Mouse (Mus musculus): ENCODE data around the gene Mtch2. TPM values are rescaled to one million over a fixed set of nuclear protein-coding genes. Genes with fewer than 3 reads are reported as not detected.

Gene Mtch2
- polyA plus RNA-seq, 1 experiment from 2014 or later: 277 TPM

DNA sequence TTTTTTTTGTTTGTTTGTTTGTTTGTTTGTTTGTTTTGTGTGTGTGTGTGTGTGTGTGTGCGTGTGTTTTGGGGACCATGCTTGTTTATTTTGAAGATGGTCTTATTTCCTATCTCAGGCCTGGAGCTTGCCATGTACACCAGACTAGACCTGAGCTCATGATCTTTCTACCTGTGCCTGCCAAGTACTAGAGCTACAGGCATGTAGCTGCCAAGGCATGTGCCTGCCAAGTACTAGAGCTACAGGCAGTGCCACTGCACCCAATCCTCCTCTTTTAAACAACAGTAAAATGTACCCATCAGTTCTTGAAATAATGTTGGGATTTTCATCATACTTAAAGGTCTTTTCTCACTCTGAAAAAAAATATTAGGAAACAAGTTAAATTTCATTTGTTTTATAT, 27.1 kb downstream of the Mtch2 start:
- no peak overlapping the region for H3K4me2 ChIP-seq (ENCODE audit: low read depth, low read length)
- no peaks in the 10 kb centered on the region for H3K27me3 ChIP-seq (ENCODE audit: control insufficient read depth, insufficient read depth, low read length)
- H3K4me1 ChIP-seq (ENCODE audit: control insufficient read depth, insufficient read depth, low read length): no peaks in the 10 kb centered on the region
- no peak overlapping the region for H3K27ac ChIP-seq (ENCODE audit: low read depth, low read length)
- H3K4me3 ChIP-seq (ENCODE audit: low read depth, low read length): no peak overlapping the region
- H3K9me3 ChIP-seq (ENCODE audit: control insufficient read depth, low read length): no peaks in the 10 kb centered on the region
- ATAC-seq (ENCODE audit: low read depth): no peak
- 75% methylated on average over 1 of the region's 1 CpGs for WGBS
- no peaks in the 10 kb centered on the region for H3K36me3 ChIP-seq (ENCODE audit: control insufficient read depth, insufficient read depth, low read length)
- no peak overlapping the region for H3K9ac ChIP-seq (replicated peaks; ENCODE audit: low read depth, low read length)

DNA sequence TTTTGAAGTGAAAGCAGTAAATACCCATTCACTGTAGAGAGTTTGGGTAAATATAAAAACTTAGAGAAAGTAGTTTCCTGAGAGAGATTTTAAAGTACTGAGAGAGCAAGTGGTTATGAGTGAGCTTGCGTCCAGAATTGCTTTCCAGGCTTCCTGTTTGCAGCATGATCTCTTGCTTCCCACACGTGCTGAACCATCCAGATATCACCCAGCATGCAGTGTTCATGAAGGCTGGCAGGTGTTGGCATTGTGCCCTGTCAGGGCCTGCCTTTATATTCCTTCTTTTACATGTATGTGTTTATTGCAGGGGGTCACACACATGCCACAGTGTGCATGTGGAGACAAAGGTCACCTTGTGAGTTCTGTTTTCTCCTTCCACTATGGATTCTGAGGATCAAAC, 28.3 kb downstream of the Mtch2 start:
- H3K27me3 ChIP-seq (ENCODE audit: control insufficient read depth, insufficient read depth, low read length): no peaks in the 10 kb centered on the region
- H3K36me3 ChIP-seq (ENCODE audit: control insufficient read depth, insufficient read depth, low read length): no peaks in the 10 kb centered on the region
- H3K4me1 ChIP-seq (ENCODE audit: control insufficient read depth, insufficient read depth, low read length): peaks cover 5% of the 10 kb centered on the region; the same call in 1 of the 2 replicates
- no peak for ATAC-seq (ENCODE audit: low read depth)
- no peak overlapping the region for H3K4me2 ChIP-seq (ENCODE audit: low read depth, low read length)
- H3K9me3 ChIP-seq (ENCODE audit: control insufficient read depth, low read length): no peaks in the 10 kb centered on the region
- H3K4me3 ChIP-seq (ENCODE audit: low read depth, low read length): no peak overlapping the region
- H3K27ac ChIP-seq (ENCODE audit: low read depth, low read length): no peak overlapping the region
- no peak overlapping the region for H3K9ac ChIP-seq (replicated peaks; ENCODE audit: low read depth, low read length)
- WGBS: 62% methylated on average over 2 of the region's 2 CpGs

DNA sequence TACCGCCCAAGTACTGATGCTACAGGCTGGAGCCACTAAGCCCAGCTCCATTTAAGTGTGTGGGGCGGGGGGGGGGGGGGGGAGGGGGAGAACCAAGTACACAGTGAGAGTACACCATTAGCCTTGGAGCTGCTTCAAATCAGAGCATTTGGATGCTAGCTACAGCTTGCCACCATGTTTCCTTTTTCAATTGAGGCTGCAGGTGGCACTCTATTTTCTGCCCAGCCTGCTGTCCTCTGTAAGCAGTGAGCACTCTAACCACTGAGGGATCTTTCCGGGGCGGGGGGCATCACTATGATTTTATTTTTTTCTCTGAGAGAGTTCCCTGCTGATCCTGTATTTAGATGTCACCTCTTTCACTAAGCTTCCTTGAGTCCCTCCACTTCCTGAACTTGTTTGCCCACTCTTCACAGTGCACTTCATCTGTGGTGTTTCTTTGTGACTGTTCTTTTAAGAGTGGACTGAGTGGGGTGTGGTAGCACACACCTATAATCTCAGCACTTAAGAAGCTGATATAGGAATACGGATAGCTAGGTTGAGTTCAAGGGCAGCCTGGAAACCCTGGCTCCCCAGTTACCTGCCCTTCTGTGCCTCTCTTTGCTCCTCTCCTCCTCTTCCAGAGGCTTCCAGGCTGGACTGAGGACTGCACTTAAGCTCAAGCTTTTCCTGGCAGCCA, 30.8 kb downstream of the Mtch2 start:
- peaks cover 9% of the 10 kb centered on the region; the same call in 1 of the 2 replicates for H3K4me1 ChIP-seq (ENCODE audit: control insufficient read depth, insufficient read depth, low read length)
- WGBS: 76% methylated on average over 4 of the region's 5 CpGs
- no peaks in the 10 kb centered on the region for H3K27me3 ChIP-seq (ENCODE audit: control insufficient read depth, insufficient read depth, low read length)
- no peak for ATAC-seq (ENCODE audit: low read depth)
- H3K36me3 ChIP-seq (ENCODE audit: control insufficient read depth, insufficient read depth, low read length): no peaks in the 10 kb centered on the region
- no peak overlapping the region for H3K4me3 ChIP-seq (ENCODE audit: low read depth, low read length)
- H3K4me2 ChIP-seq (ENCODE audit: low read depth, low read length): no peak overlapping the region
- H3K27ac ChIP-seq (ENCODE audit: low read depth, low read length): no peak overlapping the region
- no peak overlapping the region for H3K9ac ChIP-seq (replicated peaks; ENCODE audit: low read depth, low read length)
- H3K9me3 ChIP-seq (ENCODE audit: control insufficient read depth, low read length): no peaks in the 10 kb centered on the region

DNA sequence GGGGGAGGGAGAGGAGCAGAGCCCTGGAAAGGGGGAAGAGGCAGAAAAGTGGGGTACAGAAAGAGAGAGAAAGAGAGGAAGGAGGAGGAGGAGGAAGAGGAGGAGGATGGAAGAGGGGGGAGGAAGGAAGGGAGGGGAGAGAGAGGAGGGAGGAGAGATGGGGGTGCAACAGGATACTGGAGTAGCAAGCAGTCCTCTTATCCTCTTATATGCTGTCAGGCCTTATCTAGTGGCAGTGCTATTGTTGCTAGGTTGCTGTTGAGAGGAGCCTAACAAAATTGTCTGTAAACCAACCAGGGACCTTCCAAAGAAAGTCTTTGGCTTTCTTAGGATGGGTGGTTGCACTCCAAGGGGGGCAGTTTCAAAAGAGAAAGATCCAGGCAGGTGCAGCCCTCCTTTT, 32.5 kb downstream of the Mtch2 start:
- no peak overlapping the region for H3K9ac ChIP-seq (replicated peaks; ENCODE audit: low read depth, low read length)
- no peak overlapping the region for H3K4me2 ChIP-seq (ENCODE audit: low read depth, low read length)
- H3K4me1 ChIP-seq (ENCODE audit: control insufficient read depth, insufficient read depth, low read length): peaks cover 14% of the 10 kb centered on the region
- no peak overlapping the region for H3K27ac ChIP-seq (ENCODE audit: low read depth, low read length)
- no peaks in the 10 kb centered on the region for H3K27me3 ChIP-seq (ENCODE audit: control insufficient read depth, insufficient read depth, low read length)
- no peak for ATAC-seq (ENCODE audit: low read depth)
- H3K36me3 ChIP-seq (ENCODE audit: control insufficient read depth, insufficient read depth, low read length): no peaks in the 10 kb centered on the region
- no peaks in the 10 kb centered on the region for H3K9me3 ChIP-seq (ENCODE audit: control insufficient read depth, low read length)
- no peak overlapping the region for H3K4me3 ChIP-seq (ENCODE audit: low read depth, low read length)

DNA sequence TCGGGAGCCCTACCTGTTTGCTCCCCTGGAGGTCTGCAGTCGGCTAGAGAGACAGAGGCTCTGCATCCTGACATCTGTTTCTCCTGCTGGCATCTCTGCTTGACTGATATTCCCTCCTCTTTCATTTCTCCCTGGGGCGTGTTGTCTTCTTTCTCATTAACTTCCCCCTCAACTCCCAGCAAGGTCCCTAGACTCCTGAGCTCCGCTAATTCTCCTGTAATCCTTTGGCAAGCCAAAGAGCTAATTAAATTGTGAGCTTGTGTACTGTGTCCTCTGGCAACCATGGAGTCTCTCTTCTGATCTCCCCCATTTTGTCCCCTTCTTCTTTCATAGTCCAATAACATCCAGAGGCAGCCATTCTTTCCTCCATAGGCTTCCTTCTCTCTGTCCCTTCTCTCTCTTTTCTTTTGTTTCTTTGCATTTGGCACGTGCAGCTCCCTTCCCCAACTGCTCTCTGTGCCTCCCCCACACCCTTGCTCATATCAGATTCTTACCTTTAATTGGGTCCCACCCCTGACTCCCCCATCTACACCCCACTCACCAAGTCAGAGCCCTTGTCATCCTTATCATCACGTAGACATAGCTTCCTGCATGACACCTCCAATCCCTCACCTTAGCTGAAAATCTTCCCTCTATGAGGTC, 33.3 kb downstream of the Mtch2 start:
- Histone ChIP-seq H3K27ac (ENCODE audit: low read depth, low read length) (peak overlapping the region; percentile 44), H3K4me1 (ENCODE audit: control insufficient read depth, insufficient read depth, low read length) (peaks cover 17% of the 10 kb centered on the region), H3K4me2 (ENCODE audit: low read depth, low read length) (peak overlapping the region; percentile 2; the same call in 1 of the 2 replicates), H3K9me3 (ENCODE audit: control insufficient read depth, low read length) (no peaks in the 10 kb centered on the region), H3K4me3 (ENCODE audit: low read depth, low read length) (no peak overlapping the region), H3K27me3 (ENCODE audit: control insufficient read depth, insufficient read depth, low read length) (no peaks in the 10 kb centered on the region), H3K36me3 (ENCODE audit: control insufficient read depth, insufficient read depth, low read length) (no peaks in the 10 kb centered on the region), H3K9ac (replicated peaks; ENCODE audit: low read depth, low read length) (no peak overlapping the region)
- WGBS: 30% methylated on average over 6 of the region's 6 CpGs
- no peak for ATAC-seq (ENCODE audit: low read depth)

DNA sequence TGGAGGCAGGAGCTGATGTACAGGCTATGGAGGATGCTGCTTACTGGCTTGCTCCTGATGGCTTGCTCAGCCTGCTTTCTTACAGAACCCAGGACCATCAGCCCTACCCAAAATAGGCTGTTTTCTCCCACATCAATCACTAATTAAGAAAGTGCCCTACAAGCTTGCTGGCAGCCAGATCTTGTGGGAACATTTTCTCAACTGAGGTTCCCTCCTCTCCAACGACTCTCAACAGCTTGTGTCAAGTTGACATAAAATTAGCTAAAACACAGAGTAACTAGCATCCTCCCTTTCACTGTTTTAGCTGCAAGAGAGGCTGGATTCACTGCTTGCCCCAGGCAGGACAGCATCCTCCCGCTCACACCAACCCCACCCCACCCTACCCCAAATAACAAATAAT, 34.9 kb downstream of the Mtch2 start:
- Histone ChIP-seq H3K4me2 (ENCODE audit: low read depth, low read length) (no peak overlapping the region), H3K27ac (ENCODE audit: low read depth, low read length) (no peak overlapping the region), H3K4me1 (ENCODE audit: control insufficient read depth, insufficient read depth, low read length) (peaks cover 17% of the 10 kb centered on the region), H3K9me3 (ENCODE audit: control insufficient read depth, low read length) (no peaks in the 10 kb centered on the region), H3K36me3 (ENCODE audit: control insufficient read depth, insufficient read depth, low read length) (no peaks in the 10 kb centered on the region), H3K27me3 (ENCODE audit: control insufficient read depth, insufficient read depth, low read length) (0 out of 2 replicates have a peak, but pooled peaks cover 4% of the 10 kb centered on the region), H3K9ac (replicated peaks; ENCODE audit: low read depth, low read length) (no peak overlapping the region), H3K4me3 (ENCODE audit: low read depth, low read length) (no peak overlapping the region)
- ATAC-seq (ENCODE audit: low read depth): no peak
- 86% methylated on average over 2 of the region's 2 CpGs for WGBS

DNA sequence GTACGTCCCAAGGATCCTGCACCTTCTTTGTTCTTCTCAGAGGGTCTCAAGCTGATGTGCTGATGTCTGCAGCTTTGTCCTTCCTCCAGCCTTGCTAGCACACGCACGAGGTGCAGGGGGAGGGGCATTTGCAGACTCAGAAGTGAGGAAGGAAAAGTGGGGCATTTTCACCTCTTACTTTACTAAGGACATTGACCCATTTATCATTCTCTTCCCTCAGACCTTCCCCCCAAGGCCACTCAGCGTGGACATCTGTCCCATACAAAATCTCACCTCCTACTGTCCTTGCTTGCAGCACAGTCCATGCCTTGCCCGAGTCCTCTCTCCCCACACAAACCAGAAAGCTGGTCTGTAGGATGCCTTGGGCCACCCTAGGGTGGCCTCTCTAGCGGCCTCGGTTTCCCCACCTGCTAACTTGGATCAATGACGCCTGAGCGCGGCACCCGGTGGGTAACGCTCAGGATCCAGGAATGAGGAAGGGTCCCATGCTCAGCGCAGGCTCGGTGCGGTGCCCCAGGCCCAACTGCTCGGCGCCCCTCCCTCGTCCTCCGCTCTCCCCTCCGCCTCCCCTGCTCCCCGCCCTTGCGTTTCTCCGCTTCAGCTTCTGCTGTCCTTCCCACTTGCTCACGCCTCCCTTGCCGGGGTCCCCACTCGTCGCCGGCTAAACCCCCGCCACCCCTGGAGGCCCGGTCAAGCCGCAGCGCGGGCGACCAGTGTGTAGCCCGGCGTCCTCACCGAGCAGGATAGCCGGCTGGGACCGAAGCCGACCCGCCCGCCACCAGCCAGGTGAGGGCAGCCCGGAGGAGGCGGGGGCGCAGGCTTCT, 38.5 kb downstream of the Mtch2 start, which contains the start of gene C1qtnf4:
Gene C1qtnf4 (plus strand): TSS at position 643 of the 824 bp plus-strand sequence.
- Histone ChIP-seq H3K9ac (replicated peaks; ENCODE audit: low read depth, low read length) (peak within 1 kb of the TSS; percentile 92), H3K4me1 (ENCODE audit: control insufficient read depth, insufficient read depth, low read length) (peaks cover 32% of the 10 kb centered on the region), H3K27ac (ENCODE audit: low read depth, low read length) (peak within 1 kb of the TSS; percentile 92), H3K27me3 (ENCODE audit: control insufficient read depth, insufficient read depth, low read length) (peaks cover 7% of the 10 kb centered on the region), H3K36me3 (ENCODE audit: control insufficient read depth, insufficient read depth, low read length) (0 out of 2 replicates have a peak, but pooled peaks cover 4% of the 10 kb centered on the region), H3K9me3 (ENCODE audit: control insufficient read depth, low read length) (no peaks in the 10 kb centered on the region), H3K4me2 (ENCODE audit: low read depth, low read length) (peak within 1 kb of the TSS; percentile 75), H3K4me3 (ENCODE audit: low read depth, low read length) (peak within 1 kb of the TSS; percentile 68)
- 1% methylated on average over 38 of the region's 45 CpGs for WGBS
- ATAC-seq (ENCODE audit: low read depth): peak; percentile 78

DNA sequence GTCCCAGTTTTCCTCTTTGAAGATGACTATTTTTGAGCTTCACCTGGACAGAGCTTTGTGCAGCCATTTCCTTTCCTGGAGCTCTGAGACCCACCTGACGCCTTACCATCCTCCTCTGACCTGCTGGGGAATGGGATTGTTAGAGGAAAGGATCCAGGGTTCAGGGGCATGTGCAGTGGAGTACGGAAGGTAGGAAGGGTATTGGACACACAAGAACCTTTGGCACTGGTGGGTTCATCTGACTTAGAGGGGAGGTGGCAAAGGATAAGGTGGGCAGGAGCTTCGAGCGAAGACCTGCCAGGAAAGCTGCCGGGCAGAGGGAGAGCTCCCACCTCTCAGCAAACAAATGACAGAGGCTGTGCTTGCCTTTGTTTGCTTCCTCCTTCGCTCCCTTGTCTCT, 39.5 kb downstream of the Mtch2 start:
- H3K4me1 ChIP-seq (ENCODE audit: control insufficient read depth, insufficient read depth, low read length): peaks cover 36% of the 10 kb centered on the region
- peak overlapping the region; percentile 92 for H3K27ac ChIP-seq (ENCODE audit: low read depth, low read length)
- peak overlapping the region; percentile 68 for H3K4me3 ChIP-seq (ENCODE audit: low read depth, low read length)
- H3K9me3 ChIP-seq (ENCODE audit: control insufficient read depth, low read length): no peaks in the 10 kb centered on the region
- 0 out of 2 replicates have a peak, but pooled peaks have one; percentile 1 for ATAC-seq (ENCODE audit: low read depth)
- WGBS: 12% methylated on average over 6 of the region's 6 CpGs
- peak overlapping the region; percentile 92 for H3K9ac ChIP-seq (replicated peaks; ENCODE audit: low read depth, low read length)
- H3K4me2 ChIP-seq (ENCODE audit: low read depth, low read length): peak overlapping the region; percentile 75
- peaks cover 7% of the 10 kb centered on the region for H3K27me3 ChIP-seq (ENCODE audit: control insufficient read depth, insufficient read depth, low read length)
- 0 out of 2 replicates have a peak, but pooled peaks cover 4% of the 10 kb centered on the region for H3K36me3 ChIP-seq (ENCODE audit: control insufficient read depth, insufficient read depth, low read length)
